Mouse (Mus musculus) C2C12 (cell line): ENCODE data around the gene Lingo4. TPM values are rescaled to one million over a fixed set of nuclear protein-coding genes. Genes with fewer than 3 reads are reported as not detected.

Source experiments
- H3K27me3 ChIP-seq: one replicate; pipeline ENCODE4 v1.6.1; 2011; ENCODE audit not compliant: control insufficient read depth, insufficient read depth, insufficient read length
- H3K36me3 ChIP-seq: one replicate; pipeline ENCODE4 v1.6.1; 2011; ENCODE audit not compliant: control insufficient read depth, insufficient read depth
- H3K4me3 ChIP-seq: one replicate; pipeline ENCODE4 v1.5.1; 2011; ENCODE audit warnings: mild to moderate bottlenecking, control low read depth; ENCODE audit not compliant: poor library complexity, insufficient read depth, severe bottlenecking
- H3K79me2 ChIP-seq: one replicate; pipeline ENCODE4 v1.6.1; 2011; ENCODE audit not compliant: control insufficient read depth, insufficient read depth
- H3K79me3 ChIP-seq: one replicate; pipeline ENCODE4 v1.6.1; 2011; ENCODE audit warnings: low read depth, control low read depth
- H3ac ChIP-seq: one replicate; pipeline ENCODE3; 2011; ENCODE audit warnings: low read depth; ENCODE audit not compliant: control insufficient read depth, insufficient read length
- CEBPB ChIP-seq: IDR thresholded peaks from one replicate; pipeline ENCODE4 v1.6.1; 2011; ENCODE audit warnings: low read depth, mild to moderate bottlenecking, control low read depth, moderate library complexity
- CTCF ChIP-seq: IDR thresholded peaks from one replicate; pipeline ENCODE4 v1.5.1; 2011; ENCODE audit not compliant: control insufficient read depth, insufficient read depth, insufficient read length
- FOSL1 ChIP-seq: IDR thresholded peaks from one replicate; pipeline ENCODE4 v1.8.0; 2011; ENCODE audit warnings: mild to moderate bottlenecking, low read length; ENCODE audit not compliant: poor library complexity, insufficient read depth, severe bottlenecking
- MAX ChIP-seq: IDR thresholded peaks from one replicate; pipeline ENCODE4 v1.6.1; 2011; ENCODE audit warnings: mild to moderate bottlenecking, control low read depth
- MYOD1 ChIP-seq: IDR thresholded peaks from one replicate; pipeline ENCODE4 v1.6.1; 2011; ENCODE audit warnings: low read depth; ENCODE audit not compliant: control insufficient read depth, insufficient read length
- MYOG ChIP-seq: IDR thresholded peaks from one replicate; pipeline ENCODE4 v1.6.1; 2011; ENCODE audit not compliant: control insufficient read depth, insufficient read length; ENCODE audit errors: extremely low read depth
- USF1 ChIP-seq: IDR thresholded peaks from one replicate; pipeline ENCODE4 v1.6.1; 2011; ENCODE audit warnings: low read depth, mild to moderate bottlenecking, control low read depth, moderate library complexity
- polyA plus RNA-seq: library from polyadenylated mRNA; unstranded; fragments of >200 nt; fragmentation: generic; extraction: Trizol; gene quantifications from one replicate; pipeline ENCODE4 v1.2.1, GENCODE M21; 2012; ENCODE audit warnings: missing spikeins

Lingo4 gene
- polyA plus RNA-seq, 1 experiment: 0.01 TPM

GRCm38 (mm10) chr3:94372641-94373040 is 25.7 kb upstream of the Lingo4 start, which contains the start of gene Rorc:
TSS of gene Rorc (plus strand) at chr3:94372794.
- Histone ChIP-seq H3K79me3 (no peaks in the 10 kb centered on the region), H3ac (no peak within 1 kb of the TSS), H3K4me3 (no peak within 1 kb of the TSS), H3K27me3 (no peaks in the 10 kb centered on the region), H3K36me3 (no peaks in the 10 kb centered on the region), H3K79me2 (no peaks in the 10 kb centered on the region)
- no peak for TF ChIP-seq CTCF
- TF ChIP-seq MAX: no peak
- TF ChIP-seq FOSL1: no peak
- TF ChIP-seq MYOD1: no peak
- no peak for TF ChIP-seq CEBPB
- no peak for TF ChIP-seq MYOG
- no peak for TF ChIP-seq USF1

DNA sequence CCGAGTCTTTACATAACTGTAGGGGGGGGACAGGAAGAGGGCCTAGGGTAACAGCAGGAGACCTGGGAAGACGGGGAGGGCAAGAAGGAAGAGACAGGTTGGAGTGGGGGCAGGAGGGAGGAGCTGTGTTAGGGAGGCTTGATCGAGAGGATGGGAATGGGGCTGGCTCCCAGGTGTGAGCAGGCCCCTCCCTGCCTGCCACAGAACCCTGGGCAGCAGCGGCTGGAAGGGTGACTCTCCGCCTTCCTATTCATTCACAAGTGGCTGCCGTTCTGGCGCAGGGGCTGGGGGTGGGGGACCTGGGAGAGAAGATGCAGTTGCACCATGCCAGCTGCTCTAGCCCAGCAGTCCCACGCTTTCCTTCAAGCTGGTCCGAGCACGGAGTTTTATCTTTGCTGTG is 25.2 kb upstream of the Lingo4 start:
- Histone ChIP-seq H3ac (no peak overlapping the region), H3K79me2 (no peaks in the 10 kb centered on the region), H3K4me3 (no peak overlapping the region), H3K36me3 (no peaks in the 10 kb centered on the region), H3K79me3 (no peaks in the 10 kb centered on the region), H3K27me3 (no peaks in the 10 kb centered on the region)
- TF ChIP-seq MYOG (no peak), MAX (no peak)

GRCm38 (mm10) chr3:94373597-94374011 is 24.7 kb upstream of the Lingo4 start:
- no peak overlapping the region for H3K4me3 ChIP-seq
- H3K79me3 ChIP-seq: no peaks in the 10 kb centered on the region
- no peaks in the 10 kb centered on the region for H3K36me3 ChIP-seq
- no peaks in the 10 kb centered on the region for H3K27me3 ChIP-seq
- no peak for TF ChIP-seq USF1
- TF ChIP-seq CTCF: no peak
- no peak for TF ChIP-seq MYOD1
- no peak for TF ChIP-seq MAX
- no peak for TF ChIP-seq MYOG
- TF ChIP-seq CEBPB: no peak
- TF ChIP-seq FOSL1: no peak
- H3ac ChIP-seq: no peak overlapping the region
- no peaks in the 10 kb centered on the region for H3K79me2 ChIP-seq

DNA sequence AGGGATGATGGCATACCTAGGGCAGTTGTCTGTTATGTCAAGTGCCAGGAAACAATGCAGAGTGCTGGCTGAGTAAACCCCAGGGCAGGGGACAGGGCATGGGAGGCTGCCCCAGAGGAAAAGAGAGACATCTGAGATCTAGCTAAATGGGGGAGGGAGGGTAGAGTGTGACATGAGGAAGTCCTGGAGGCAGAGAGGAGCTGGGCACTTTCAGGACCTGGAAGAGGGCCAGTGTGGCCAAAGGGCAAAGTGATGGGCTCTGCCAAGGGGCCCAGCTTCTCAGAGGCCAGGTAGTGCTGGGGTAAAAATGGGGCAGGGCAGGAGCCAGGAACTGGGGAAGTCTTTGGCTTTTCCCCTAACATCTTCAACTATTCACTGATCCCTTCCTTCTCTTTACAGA is 23.7 kb upstream of the Lingo4 start:
- Histone ChIP-seq H3K79me2 (no peaks in the 10 kb centered on the region), H3K27me3 (no peaks in the 10 kb centered on the region)
- TF ChIP-seq FOSL1 (no peak), CEBPB (no peak), CTCF (no peak), MYOD1 (no peak), MAX (no peak), MYOG (no peak), USF1 (no peak)

GRCm38 (mm10) chr3:94375146-94375545 is 23.2 kb upstream of the Lingo4 start:
- H3K27me3 ChIP-seq: no peaks in the 10 kb centered on the region
- no peaks in the 10 kb centered on the region for H3K36me3 ChIP-seq
- TF ChIP-seq CEBPB (no peak), MYOG (no peak), USF1 (no peak), MAX (no peak), MYOD1 (no peak), CTCF (no peak), FOSL1 (no peak)
- no peaks in the 10 kb centered on the region for H3K79me3 ChIP-seq
- no peaks in the 10 kb centered on the region for H3K79me2 ChIP-seq
- H3ac ChIP-seq: no peak overlapping the region
- H3K4me3 ChIP-seq: no peak overlapping the region

More for the DNA sequence above, 23.7 kb upstream of the Lingo4 start:
- H3K79me3 ChIP-seq: no peaks in the 10 kb centered on the region
- H3ac ChIP-seq: no peak overlapping the region
- H3K36me3 ChIP-seq: no peaks in the 10 kb centered on the region
- no peak overlapping the region for H3K4me3 ChIP-seq

DNA sequence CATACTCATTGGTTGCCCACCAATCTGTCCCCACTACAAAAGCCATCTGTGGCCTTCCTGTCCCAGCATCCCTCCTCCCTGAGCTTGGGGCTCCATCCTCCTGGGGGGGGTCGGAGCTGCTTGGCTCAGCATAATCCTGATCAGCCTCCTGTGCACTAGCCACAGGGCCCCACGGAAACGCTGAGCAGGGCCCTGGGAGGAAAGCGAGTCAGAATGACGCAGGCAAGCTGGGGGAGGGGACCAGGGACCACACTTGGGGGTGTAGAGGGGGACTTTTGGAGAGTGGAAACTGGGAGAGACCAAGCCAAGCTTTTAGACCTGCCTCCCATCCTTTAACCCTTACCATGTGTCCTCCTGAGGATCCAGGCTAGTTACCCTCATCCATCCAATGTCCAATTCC is 22.5 kb upstream of the Lingo4 start:
- TF ChIP-seq MYOD1 (no peak), MAX (no peak), MYOG (no peak), CEBPB (no peak), USF1 (no peak), CTCF (no peak), FOSL1 (no peak)
- H3K27me3 ChIP-seq: no peaks in the 10 kb centered on the region
- H3K4me3 ChIP-seq: no peak overlapping the region
- no peaks in the 10 kb centered on the region for H3K36me3 ChIP-seq
- H3K79me2 ChIP-seq: no peaks in the 10 kb centered on the region
- H3K79me3 ChIP-seq: no peaks in the 10 kb centered on the region
- H3ac ChIP-seq: no peak overlapping the region
